Mouse (Mus musculus) gastrocnemius, adult 8-10 months (tissue): ENCODE results near the gene Strap. TPM values are rescaled to one million over a fixed set of nuclear protein-coding genes. Genes with fewer than 3 reads are reported as not detected.

Experiments used
- DNase-seq, 2 experiments: peaks; one replicate each; pipeline ENCODE4 v3.0.0; 2022; ENCODE audit warnings: low spot score in 2 of 2
- total RNA-seq, 4 experiments: library from RNA; stranded (reverse); gene quantifications; 2 replicates each; pipeline ENCODE4 v1.2.4; 2022

Strap gene
- total RNA-seq, 4 experiments from 2014 or later, result 84.3 to 91.2 (median 88.7) TPM

GRCm38 (mm10) chr6:137722220-137722931 lies 12.5 kb upstream of the Strap start:
- no peak for DNase-seq

- no peak for DNase-seq
Observed at GRCm38 (mm10) chr6:137723898-137724297, 11.0 kb upstream of the Strap start.

DNA sequence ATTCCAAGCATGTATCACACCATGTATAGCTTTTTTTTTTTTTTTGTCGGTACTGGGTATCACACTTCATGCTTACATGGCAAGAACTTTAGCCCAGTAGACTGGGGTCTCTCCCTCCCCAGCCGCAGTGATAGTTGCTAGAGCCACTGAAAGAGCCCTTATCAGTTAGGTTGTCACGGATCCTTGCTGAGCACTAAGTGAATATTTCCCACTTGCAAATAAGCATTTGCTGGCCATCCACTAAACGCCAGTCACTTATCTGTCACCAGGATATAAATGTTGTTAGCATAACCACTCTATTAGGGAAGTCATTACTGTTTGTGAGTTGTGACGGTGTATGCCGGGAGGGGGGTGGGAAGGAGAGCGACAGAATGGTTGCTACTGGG lies 425 bp upstream of the Strap start:
- DNase-seq, result no peak

- DNase-seq, result no peak
Observed at GRCm38 (mm10) chr6:137735671-137736238, 877 bp downstream of the Strap start.

DNA sequence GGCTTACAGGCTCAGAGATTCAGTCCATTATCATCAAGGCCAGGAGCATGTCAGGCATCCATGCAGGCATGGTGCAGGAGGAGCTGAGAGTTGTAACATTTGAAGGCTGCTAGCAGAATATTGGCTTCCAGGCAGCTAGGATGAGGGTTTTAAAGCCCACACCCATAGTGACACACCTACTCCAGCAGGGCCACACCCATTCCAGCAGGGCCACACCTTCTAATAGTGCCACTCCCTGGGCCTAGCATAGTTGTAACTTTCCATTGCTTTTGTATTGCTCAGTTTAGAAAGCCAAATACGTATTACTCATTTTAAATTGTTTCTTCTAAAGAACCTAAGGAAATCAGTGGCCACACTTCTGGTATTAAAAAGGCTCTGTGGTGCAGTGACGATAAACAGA lies 6.1 kb downstream of the Strap start:
- DNase-seq, result no peak

GRCm38 (mm10) chr6:137744700-137745099 lies 9.8 kb downstream of the Strap start:
- DNase-seq, result no peak

DNA sequence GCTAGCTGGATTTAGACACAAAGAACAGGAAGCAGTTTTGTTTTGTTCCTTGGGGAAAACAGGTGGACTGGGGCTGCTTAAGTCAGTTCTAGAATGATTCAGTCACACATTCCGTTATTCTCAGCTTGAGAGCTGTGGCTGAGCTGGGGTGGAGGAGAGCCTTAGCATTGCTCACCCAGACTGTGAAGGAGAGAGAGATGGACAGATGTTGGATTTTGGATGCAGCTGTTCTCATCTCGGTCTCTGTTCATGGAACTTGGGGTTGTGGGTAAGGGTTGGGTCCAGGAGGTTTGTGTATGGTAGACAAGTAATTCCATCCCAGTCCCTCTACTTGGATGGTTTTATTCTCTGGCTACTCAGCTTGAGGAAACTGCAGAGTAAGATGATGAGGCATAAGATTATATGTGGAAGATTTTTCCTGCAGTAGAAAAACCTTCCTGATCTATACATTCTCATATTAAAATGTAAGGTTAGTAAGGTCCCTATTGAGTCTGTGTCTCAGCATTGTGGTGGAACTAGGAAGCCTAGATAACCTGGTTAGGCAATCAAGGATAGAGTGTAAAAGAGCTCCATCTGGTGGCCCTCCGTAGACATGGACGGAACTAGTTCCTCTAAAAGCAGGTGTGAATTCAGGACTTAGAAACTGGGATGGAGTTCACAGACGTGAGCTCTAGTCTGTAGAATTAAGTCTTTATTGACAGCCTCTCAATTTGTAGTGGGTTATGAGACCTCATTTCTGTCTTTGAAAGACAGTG lies 12.5 kb downstream of the Strap start:
- no peak for DNase-seq

DNA sequence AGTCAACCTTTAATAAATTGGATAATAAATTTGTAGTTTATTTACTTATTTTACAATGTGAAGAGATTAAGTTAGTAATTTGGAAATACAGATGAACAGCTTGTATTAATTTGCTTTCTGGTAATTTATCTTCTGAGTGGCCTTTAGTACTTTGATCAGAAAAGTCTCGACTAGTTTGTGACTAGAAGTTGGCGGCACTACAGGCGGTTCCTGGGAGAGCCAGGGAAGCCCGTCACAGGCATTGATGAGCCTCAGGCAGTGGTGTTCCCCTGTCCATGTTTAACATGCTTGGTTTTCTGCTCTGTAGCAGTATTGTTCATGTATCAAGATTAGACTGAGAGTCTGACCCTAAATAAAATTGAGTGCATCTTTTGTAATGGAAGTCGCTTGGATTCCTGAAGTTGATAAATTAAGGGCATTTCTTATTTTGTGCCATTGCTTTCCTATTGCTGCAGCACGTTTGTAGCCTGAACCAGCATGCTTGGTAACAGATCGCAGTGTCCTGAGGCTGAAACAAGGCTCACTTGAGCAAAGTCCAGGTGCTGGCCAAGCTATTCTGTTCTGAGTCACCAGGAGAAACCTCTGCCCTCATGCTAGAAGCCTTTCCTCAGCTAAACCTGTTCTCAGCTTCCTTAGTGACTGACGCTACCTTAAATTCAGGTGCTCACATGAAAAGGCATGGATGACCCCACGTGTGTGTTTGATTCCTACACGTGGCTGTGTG lies 16.8 kb downstream of the Strap start:
- DNase-seq, result no peak

- no peak for DNase-seq
Observed at GRCm38 (mm10) chr6:137752275-137752655, 17.4 kb downstream of the Strap start.

GRCm38 (mm10) chr6:137754056-137754856 lies 19.4 kb downstream of the Strap start, which contains the start of gene Dera:
Gene Dera, plus strand, starts transcription at chr6:137754546.
- peak; percentile 70 to 72 for DNase-seq

- DNase-seq, result no peak
Observed at GRCm38 (mm10) chr6:137754857-137755232, 20.0 kb downstream of the Strap start.

DNA sequence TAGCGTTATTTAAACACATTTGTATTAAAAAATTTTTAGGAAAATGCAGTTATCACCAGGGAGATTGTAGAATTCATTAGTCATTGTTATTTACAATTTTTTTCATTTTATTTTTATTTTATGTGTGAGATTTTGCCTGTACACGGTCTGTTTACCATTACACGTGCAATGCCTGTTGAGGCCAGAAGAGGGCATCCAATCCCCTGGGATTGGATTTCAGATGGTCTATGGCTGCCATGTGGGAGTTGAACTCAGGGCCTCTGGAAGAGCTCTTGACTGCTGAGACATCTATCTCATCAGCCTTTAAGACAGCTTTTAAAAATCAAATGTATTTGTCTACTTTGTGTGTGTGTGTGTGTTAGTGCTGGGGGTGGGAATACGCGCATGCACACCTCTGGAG lies 21.4 kb downstream of the Strap start:
- DNase-seq, result no peak

DNA sequence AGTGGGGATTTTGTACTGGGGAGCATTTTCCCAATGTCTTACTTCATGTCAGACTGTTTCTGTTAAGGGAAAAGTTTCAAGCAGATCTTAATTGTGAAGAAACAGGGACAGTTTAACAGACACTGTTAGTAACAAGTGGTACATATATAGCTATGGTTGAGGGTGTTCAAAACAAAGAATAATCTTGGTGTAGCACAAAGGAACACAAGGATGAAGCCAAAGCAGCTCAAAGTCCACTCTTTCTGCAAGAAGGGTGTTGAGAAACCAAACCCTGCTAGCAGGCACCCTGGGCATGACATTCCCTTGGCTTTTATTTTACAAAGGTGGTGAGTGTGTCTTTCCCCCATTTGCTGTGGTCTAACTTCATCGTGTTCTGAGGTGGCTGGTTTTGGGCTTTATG lies 23.0 kb downstream of the Strap start:
- no peak for DNase-seq

- no peak for DNase-seq
Observed at GRCm38 (mm10) chr6:137759681-137760080, 24.8 kb downstream of the Strap start.

GRCm38 (mm10) chr6:137760966-137761365 lies 26.1 kb downstream of the Strap start:
- DNase-seq, result no peak

DNA sequence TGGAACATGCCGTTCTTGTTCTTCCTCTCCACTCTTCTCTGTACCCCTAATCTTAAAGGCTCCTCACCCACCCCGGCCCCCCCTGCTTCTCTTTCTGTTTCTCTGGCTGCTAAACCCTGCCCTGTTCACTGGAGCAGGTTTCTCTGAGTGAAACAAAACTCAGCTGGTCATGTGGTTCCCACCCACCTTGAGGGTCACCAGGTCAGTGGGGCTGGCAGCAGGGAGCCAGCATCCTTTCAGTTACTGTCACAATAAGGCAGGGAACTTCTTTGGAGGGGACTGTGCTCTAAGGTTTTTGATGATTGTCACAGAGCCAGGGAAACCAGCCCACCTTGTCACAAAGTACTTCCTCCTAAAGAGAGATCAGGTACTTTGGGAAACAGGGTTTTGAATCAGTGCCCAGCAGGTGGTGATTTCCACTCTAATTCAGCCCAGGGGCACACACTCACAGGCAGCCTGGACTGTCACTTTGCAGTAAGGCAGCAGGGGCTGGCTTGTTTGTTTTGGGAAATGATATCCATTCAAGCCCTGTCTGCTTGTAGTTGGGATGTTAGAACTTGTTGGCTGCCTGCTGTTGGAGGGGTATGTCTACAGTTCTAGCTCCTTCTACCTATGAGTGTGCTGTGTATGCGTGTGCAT lies 29.8 kb downstream of the Strap start:
- no peak for DNase-seq

GRCm38 (mm10) chr6:137766177-137766576 lies 31.3 kb downstream of the Strap start:
- no peak for DNase-seq

- DNase-seq, result no peak
Observed at GRCm38 (mm10) chr6:137771621-137772250, 36.9 kb downstream of the Strap start.

- no peak for DNase-seq
Observed at GRCm38 (mm10) chr6:137772918-137773636, 38.2 kb downstream of the Strap start.
